Mouse (Mus musculus): Measurements from ENCODE around the gene Zfp36. TPM values are rescaled to one million over a fixed set of nuclear protein-coding genes. Genes with fewer than 3 reads are reported as not detected.

Gene Zfp36
- polyA plus RNA-seq, 1 experiment from 2014 or later = 61.5 TPM

- 3% methylated on average over 4 of the region's 4 CpGs for WGBS
- peak; percentile 96 for TF ChIP-seq CTCF (IDR thresholded peaks at IDR 0.05; ENCODE audit: low read depth)
- no peak overlapping the region for H3K9ac ChIP-seq (ENCODE audit: low read depth, low read length)
Measured at GRCm38 (mm10) chr7:28386462-28386861, 6.4 kb upstream of the Zfp36 start.

GRCm38 (mm10) chr7:28386007-28386406 is 6.0 kb upstream of the Zfp36 start:
- Histone ChIP-seq H3K36me3 (ENCODE audit: control insufficient read depth, insufficient read depth) (peaks cover 46% of the 10 kb centered on the region), H3K27ac (ENCODE audit: low read depth, low read length) (peak overlapping the region; percentile 57; the same call in 1 of the 2 replicates), H3K4me2 (replicated peaks; ENCODE audit: low read depth) (no peak overlapping the region), H3K9ac (ENCODE audit: low read depth, low read length) (no peak overlapping the region), H3K9me3 (ENCODE audit: control insufficient read depth) (no peaks in the 10 kb centered on the region), H3K27me3 (replicated peaks; ENCODE audit: control insufficient read depth, insufficient read depth, low read length) (no peaks in the 10 kb centered on the region), H3K4me3 (ENCODE audit: low read depth, low read length) (no peak overlapping the region), H3K4me1 (replicated peaks; ENCODE audit: control insufficient read depth, insufficient read depth, low read length) (peaks cover 11% of the 10 kb centered on the region; the same call in 1 of the 2 replicates)
- no peak for TF ChIP-seq CTCF (IDR thresholded peaks at IDR 0.05; ENCODE audit: low read depth)
- 76% methylated on average over 7 of the region's 7 CpGs for WGBS
- ATAC-seq = no peak

More at GRCm38 (mm10) chr7:28386462-28386861, 6.4 kb upstream of the Zfp36 start:
- Histone ChIP-seq H3K4me3 (ENCODE audit: low read depth, low read length) (no peak overlapping the region), H3K27ac (ENCODE audit: low read depth, low read length) (peak overlapping the region; percentile 57; the same call in 1 of the 2 replicates), H3K27me3 (replicated peaks; ENCODE audit: control insufficient read depth, insufficient read depth, low read length) (no peaks in the 10 kb centered on the region), H3K9me3 (ENCODE audit: control insufficient read depth) (no peaks in the 10 kb centered on the region), H3K36me3 (ENCODE audit: control insufficient read depth, insufficient read depth) (peaks cover 46% of the 10 kb centered on the region), H3K4me2 (replicated peaks; ENCODE audit: low read depth) (no peak overlapping the region), H3K4me1 (replicated peaks; ENCODE audit: control insufficient read depth, insufficient read depth, low read length) (peaks cover 11% of the 10 kb centered on the region; the same call in 1 of the 2 replicates)
- no peak for ATAC-seq

GRCm38 (mm10) chr7:28385196-28385595 is 5.1 kb upstream of the Zfp36 start:
- H3K4me1 ChIP-seq (replicated peaks; ENCODE audit: control insufficient read depth, insufficient read depth, low read length) = peaks cover 19% of the 10 kb centered on the region
- no peaks in the 10 kb centered on the region for H3K27me3 ChIP-seq (replicated peaks; ENCODE audit: control insufficient read depth, insufficient read depth, low read length)
- no peaks in the 10 kb centered on the region for H3K9me3 ChIP-seq (ENCODE audit: control insufficient read depth)
- H3K36me3 ChIP-seq (ENCODE audit: control insufficient read depth, insufficient read depth) = peaks cover 40% of the 10 kb centered on the region; the same call in 1 of the 2 replicates
- H3K9ac ChIP-seq (ENCODE audit: low read depth, low read length) = no peak overlapping the region
- no peak for ATAC-seq
- no peak overlapping the region for H3K4me2 ChIP-seq (replicated peaks; ENCODE audit: low read depth)
- TF ChIP-seq CTCF (IDR thresholded peaks at IDR 0.05; ENCODE audit: low read depth) = no peak
- H3K4me3 ChIP-seq (ENCODE audit: low read depth, low read length) = no peak overlapping the region
- WGBS = 89% methylated on average over 9 of the region's 9 CpGs
- H3K27ac ChIP-seq (ENCODE audit: low read depth, low read length) = peak overlapping the region; percentile 50

GRCm38 (mm10) chr7:28384162-28384561 is 4.1 kb upstream of the Zfp36 start:
- 66% methylated on average over 6 of the region's 6 CpGs for WGBS
- Histone ChIP-seq H3K27ac (ENCODE audit: low read depth, low read length) (peak overlapping the region; percentile 100), H3K27me3 (replicated peaks; ENCODE audit: control insufficient read depth, insufficient read depth, low read length) (no peaks in the 10 kb centered on the region), H3K4me1 (replicated peaks; ENCODE audit: control insufficient read depth, insufficient read depth, low read length) (peaks cover 19% of the 10 kb centered on the region), H3K9ac (ENCODE audit: low read depth, low read length) (no peak overlapping the region), H3K4me3 (ENCODE audit: low read depth, low read length) (no peak overlapping the region), H3K4me2 (replicated peaks; ENCODE audit: low read depth) (no peak overlapping the region), H3K36me3 (ENCODE audit: control insufficient read depth, insufficient read depth) (peaks cover 33% of the 10 kb centered on the region; the same call in 1 of the 2 replicates), H3K9me3 (ENCODE audit: control insufficient read depth) (no peaks in the 10 kb centered on the region)
- TF ChIP-seq CTCF (IDR thresholded peaks at IDR 0.05; ENCODE audit: low read depth) = no peak
- ATAC-seq = no peak

GRCm38 (mm10) chr7:28383606-28384005 is 3.6 kb upstream of the Zfp36 start:
- WGBS = 66% methylated on average over 4 of the region's 4 CpGs
- Histone ChIP-seq H3K4me2 (replicated peaks; ENCODE audit: low read depth) (0 out of 2 replicates have a peak overlapping the region, but pooled peaks have one; percentile 3), H3K27me3 (replicated peaks; ENCODE audit: control insufficient read depth, insufficient read depth, low read length) (no peaks in the 10 kb centered on the region), H3K9ac (ENCODE audit: low read depth, low read length) (peak overlapping the region; percentile 17; the same call in 1 of the 2 replicates), H3K9me3 (ENCODE audit: control insufficient read depth) (no peaks in the 10 kb centered on the region), H3K27ac (ENCODE audit: low read depth, low read length) (peak overlapping the region; percentile 100), H3K36me3 (ENCODE audit: control insufficient read depth, insufficient read depth) (peaks cover 28% of the 10 kb centered on the region; the same call in 1 of the 2 replicates), H3K4me1 (replicated peaks; ENCODE audit: control insufficient read depth, insufficient read depth, low read length) (peaks cover 19% of the 10 kb centered on the region), H3K4me3 (ENCODE audit: low read depth, low read length) (no peak overlapping the region)
- no peak for TF ChIP-seq CTCF (IDR thresholded peaks at IDR 0.05; ENCODE audit: low read depth)
- ATAC-seq = no peak

GRCm38 (mm10) chr7:28382981-28383396 is 2.9 kb upstream of the Zfp36 start:
- H3K4me2 ChIP-seq (replicated peaks; ENCODE audit: low read depth) = peak overlapping the region; percentile 89
- no peak for TF ChIP-seq CTCF (IDR thresholded peaks at IDR 0.05; ENCODE audit: low read depth)
- H3K9me3 ChIP-seq (ENCODE audit: control insufficient read depth) = no peaks in the 10 kb centered on the region
- no peaks in the 10 kb centered on the region for H3K27me3 ChIP-seq (replicated peaks; ENCODE audit: control insufficient read depth, insufficient read depth, low read length)
- no peak overlapping the region for H3K4me3 ChIP-seq (ENCODE audit: low read depth, low read length)
- H3K27ac ChIP-seq (ENCODE audit: low read depth, low read length) = peak overlapping the region; percentile 100
- peaks cover 19% of the 10 kb centered on the region for H3K4me1 ChIP-seq (replicated peaks; ENCODE audit: control insufficient read depth, insufficient read depth, low read length)
- peak; percentile 82 for ATAC-seq
- H3K9ac ChIP-seq (ENCODE audit: low read depth, low read length) = peak overlapping the region; percentile 79; the same call in 1 of the 2 replicates
- WGBS = 27% methylated on average over 11 of the region's 11 CpGs
- H3K36me3 ChIP-seq (ENCODE audit: control insufficient read depth, insufficient read depth) = peaks cover 24% of the 10 kb centered on the region

Data from intestine, postnatal 0 days (tissue).